Mouse (Mus musculus) hindbrain, postnatal 0 days (tissue): Measurements from ENCODE around the gene Mrpl4. TPM values are rescaled to one million over a fixed set of nuclear protein-coding genes. Genes with fewer than 3 reads are reported as not detected.

Experiments
- ATAC-seq: fragments of 200-750 bp; cut with Nextera tagmentation; 2 replicates; pipeline ENCODE4 v1.8.0; 2017; ENCODE audit warnings: mild to moderate bottlenecking, moderate TSS enrichment, moderate library complexity
- DNase-seq: peaks from one replicate; pipeline ENCODE4 v3.0.0-alpha.2; 2015; ENCODE audit warnings: low spot score
- H3K27ac ChIP-seq: fragments of 300-500 bp; sonication (generic); 2 replicates; pipeline ENCODE4 v1.5.1; 2014; ENCODE audit warnings: mild to moderate bottlenecking
- H3K27me3 ChIP-seq: fragments of 300-500 bp; sonication (generic); 2 replicates; pipeline ENCODE4 v1.6.1; 2014; ENCODE audit warnings: low read length, mixed read lengths; ENCODE audit not compliant: insufficient read depth
- H3K36me3 ChIP-seq: fragments of 300-500 bp; sonication (generic); 2 replicates; pipeline ENCODE4 v1.6.1; 2014; ENCODE audit warnings: low read length, mixed read lengths; ENCODE audit not compliant: insufficient read depth
- H3K4me1 ChIP-seq: fragments of 300-500 bp; sonication (generic); 2 replicates; pipeline ENCODE4 v1.6.1; 2014; ENCODE audit warnings: antibody characterized with exemption, low read length, mixed read lengths; ENCODE audit not compliant: insufficient read depth
- H3K4me2 ChIP-seq: fragments of 300-500 bp; sonication (generic); 2 replicates; pipeline ENCODE4 v1.6.1; 2014; ENCODE audit warnings: low read depth, mild to moderate bottlenecking, low read length, moderate library complexity, mixed read lengths
- H3K4me3 ChIP-seq: fragments of 300-500 bp; sonication (generic); 2 replicates; pipeline ENCODE4 v1.5.1; 2014; ENCODE audit warnings: low read length
- H3K9ac ChIP-seq: fragments of 300-500 bp; sonication (generic); replicated peaks from 2 replicates; pipeline ENCODE4 v1.6.1; 2014; ENCODE audit warnings: mild to moderate bottlenecking, low read length, moderate library complexity, mixed read lengths
- H3K9me3 ChIP-seq: fragments of 300-500 bp; sonication (generic); 2 replicates; pipeline ENCODE4 v1.6.1; 2016; ENCODE audit warnings: low read length, mixed read lengths
- CTCF ChIP-seq: IDR thresholded peaks from 2 replicates; pipeline ENCODE4 v1.5.1; 2016; ENCODE audit warnings: antibody characterized with exemption, control low read depth, low read depth
- WGBS: fragments of 180-500 bp; shearing (Covaris S2); extraction: QIAGEN DNeasy Blood & Tissue Kit; methylation state at CpG from one replicate; pipeline ENCODE4 v1.1.7; 2014; 5-methylcytosine and 5-hydroxymethylcytosine counted together
- polyA plus RNA-seq: library from polyadenylated mRNA; unstranded; fragments of >200 nt; fragmentation: Nextera tagmentation; extraction: Ambion mirVana; gene quantifications from 2 replicates; pipeline ENCODE4 v1.2.1, GENCODE M21; 2015
- total RNA-seq: library from RNA; depleted of rRNA; stranded (reverse); fragments of >200 nt; gene quantifications from 2 replicates; pipeline ENCODE4 v1.2.3, GENCODE M21; 2014

The Mrpl4 gene
- total and polyA plus RNA-seq, 2 experiments from 2014 or later, result 104 to 124 TPM

DNA sequence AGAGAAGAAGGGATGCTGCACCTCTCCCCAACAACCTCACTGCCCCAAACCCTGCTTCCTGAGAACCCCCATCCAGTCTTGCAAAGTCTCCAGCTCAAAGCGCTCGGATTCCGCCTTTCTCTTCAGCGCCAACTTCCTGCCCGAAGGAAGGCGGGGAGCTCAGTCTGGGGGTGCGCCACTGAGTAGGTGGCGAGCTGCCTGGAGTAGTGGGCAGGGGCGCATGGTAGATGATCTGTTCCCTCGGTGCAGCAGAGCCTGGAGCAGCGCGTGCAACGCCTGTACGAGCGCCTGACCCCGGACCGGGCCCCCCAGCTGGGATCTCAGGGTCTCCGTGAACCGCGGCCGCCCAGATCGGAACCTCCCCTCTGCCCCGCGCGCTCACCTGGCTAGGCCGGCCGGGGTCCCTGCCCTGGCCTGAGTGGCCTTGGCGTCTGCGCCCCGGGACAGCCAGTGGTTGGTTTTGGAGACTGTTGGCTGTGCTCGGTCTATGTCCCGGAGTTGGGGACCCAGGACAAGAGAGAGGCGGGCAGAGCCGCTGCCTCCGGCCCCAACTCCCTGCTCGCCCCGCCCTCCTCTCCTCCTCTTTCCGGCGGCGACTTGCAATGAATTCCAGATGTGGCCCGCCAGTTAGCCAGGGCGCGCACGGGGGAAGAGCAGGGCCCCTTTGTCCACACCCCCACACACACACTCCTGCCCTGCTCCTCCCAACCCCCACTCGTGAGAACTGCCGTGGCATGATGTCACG is 26.1 kb upstream of the Mrpl4 start, which contains the start of gene S1pr2:
Gene S1pr2 (minus strand): TSS at position 566 of the 745 bp plus-strand sequence.
- peak; percentile 71 for ATAC-seq
- DNase-seq, result peak; percentile 72
- H3K4me3 ChIP-seq, result peak within 1 kb of the TSS; percentile 71
- WGBS, result under 1% methylated on average over 47 of the region's 47 CpGs
- peak within 1 kb of the TSS; percentile 17; the same call in 1 of the 2 replicates for H3K27ac ChIP-seq
- H3K9ac ChIP-seq, result peak within 1 kb of the TSS; percentile 61
- no peaks in the 10 kb centered on the region for H3K36me3 ChIP-seq
- H3K9me3 ChIP-seq, result no peaks in the 10 kb centered on the region
- no peaks in the 10 kb centered on the region for H3K27me3 ChIP-seq
- H3K4me2 ChIP-seq, result peak within 1 kb of the TSS; percentile 100
- no peak for TF ChIP-seq CTCF
- peaks cover 16% of the 10 kb centered on the region for H3K4me1 ChIP-seq

GRCm38 (mm10) chr9:20976961-20977689 is 25.4 kb upstream of the Mrpl4 start:
- H3K36me3 ChIP-seq, result no peaks in the 10 kb centered on the region
- no peak overlapping the region for H3K27ac ChIP-seq
- H3K4me2 ChIP-seq, result peak overlapping the region; percentile 100
- peak overlapping the region; percentile 71 for H3K4me3 ChIP-seq
- ATAC-seq (no peak), DNase-seq (no peak)
- H3K4me1 ChIP-seq, result peaks cover 16% of the 10 kb centered on the region
- TF ChIP-seq CTCF, result peak; percentile 11; the same call in 1 of the 2 replicates
- 3% methylated on average over 4 of the region's 4 CpGs for WGBS
- H3K27me3 ChIP-seq, result no peaks in the 10 kb centered on the region
- H3K9ac ChIP-seq, result peak overlapping the region; percentile 61
- H3K9me3 ChIP-seq, result no peaks in the 10 kb centered on the region

DNA sequence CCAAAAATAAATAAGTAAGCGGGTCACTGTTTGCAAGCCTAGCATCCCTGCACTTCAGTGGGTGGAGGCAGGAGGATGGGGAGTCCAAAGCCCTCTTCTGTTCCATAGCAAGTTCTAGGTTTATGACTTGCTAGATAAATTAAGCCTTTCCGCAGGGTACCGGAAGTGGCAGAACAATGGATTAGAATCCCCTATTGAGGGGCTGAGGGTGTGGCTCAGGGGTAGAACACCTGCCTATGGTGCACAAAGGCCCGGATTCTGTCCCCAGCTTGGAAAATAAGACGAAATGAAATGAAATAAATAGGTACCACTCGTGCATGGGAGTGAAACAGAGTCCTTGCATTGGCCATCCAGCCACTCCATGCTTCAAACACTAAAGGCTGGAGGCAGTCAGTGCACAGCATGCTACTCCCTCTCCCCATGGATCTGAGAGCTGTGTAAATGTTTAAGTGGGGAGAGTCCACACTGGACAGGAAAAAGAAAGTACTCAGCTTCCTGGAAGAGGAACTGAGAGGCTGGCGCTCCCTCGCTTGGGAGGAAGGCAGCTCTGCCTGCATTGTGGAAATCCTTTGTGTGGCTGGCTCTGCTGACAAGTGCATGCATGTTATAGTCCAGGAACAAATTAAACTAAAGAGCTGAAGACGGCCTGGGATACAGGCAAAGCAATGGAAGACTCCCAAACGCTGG is 24.0 kb upstream of the Mrpl4 start:
- TF ChIP-seq CTCF, result no peak
- WGBS, result 54% methylated on average over 10 of the region's 10 CpGs
- ATAC-seq, result no peak
- no peaks in the 10 kb centered on the region for H3K9me3 ChIP-seq
- H3K9ac ChIP-seq, result no peak overlapping the region
- DNase-seq, result no peak
- no peak overlapping the region for H3K4me3 ChIP-seq
- H3K27me3 ChIP-seq, result no peaks in the 10 kb centered on the region
- H3K36me3 ChIP-seq, result no peaks in the 10 kb centered on the region
- no peak overlapping the region for H3K4me2 ChIP-seq
- H3K27ac ChIP-seq, result no peak overlapping the region
- H3K4me1 ChIP-seq, result peaks cover 12% of the 10 kb centered on the region

- H3K4me2 ChIP-seq, result no peak overlapping the region
- no peak overlapping the region for H3K9ac ChIP-seq
- H3K4me1 ChIP-seq, result peaks cover 12% of the 10 kb centered on the region
- H3K36me3 ChIP-seq, result no peaks in the 10 kb centered on the region
- TF ChIP-seq CTCF, result no peak
- 77% methylated on average over 5 of the region's 5 CpGs for WGBS
- ATAC-seq, result no peak
- H3K4me3 ChIP-seq, result no peak overlapping the region
- no peak overlapping the region for H3K27ac ChIP-seq
- H3K27me3 ChIP-seq, result no peaks in the 10 kb centered on the region
- DNase-seq, result no peak
- no peaks in the 10 kb centered on the region for H3K9me3 ChIP-seq
Measured at GRCm38 (mm10) chr9:20979181-20979580, 23.4 kb upstream of the Mrpl4 start.

GRCm38 (mm10) chr9:20979769-20980168 is 22.8 kb upstream of the Mrpl4 start:
- Histone ChIP-seq H3K4me1 (peaks cover 11% of the 10 kb centered on the region), H3K4me2 (no peak overlapping the region), H3K9me3 (no peaks in the 10 kb centered on the region), H3K4me3 (no peak overlapping the region), H3K27ac (no peak overlapping the region), H3K27me3 (no peaks in the 10 kb centered on the region), H3K9ac (no peak overlapping the region), H3K36me3 (no peaks in the 10 kb centered on the region)
- no peak for ATAC-seq
- no peak for DNase-seq
- 91% methylated on average over 7 of the region's 7 CpGs for WGBS
- no peak for TF ChIP-seq CTCF

- Histone ChIP-seq H3K36me3 (no peaks in the 10 kb centered on the region), H3K4me1 (no peaks in the 10 kb centered on the region), H3K9me3 (no peaks in the 10 kb centered on the region), H3K4me2 (no peak overlapping the region), H3K9ac (no peak overlapping the region), H3K4me3 (no peak overlapping the region), H3K27ac (no peak overlapping the region), H3K27me3 (no peaks in the 10 kb centered on the region)
- no peak for TF ChIP-seq CTCF
- ATAC-seq (no peak), DNase-seq (no peak)
- 60% methylated on average over 3 of the region's 3 CpGs for WGBS
Measured at GRCm38 (mm10) chr9:20982171-20982570, 20.4 kb upstream of the Mrpl4 start.
